Mouse (Mus musculus): Measurements from ENCODE around the gene Olfr446. TPM values are rescaled to one million over a fixed set of nuclear protein-coding genes. Genes with fewer than 3 reads are reported as not detected.

The Olfr446 gene
- not detected for total RNA-seq (2021)
- long read RNA-seq, experiment 1, result 0 reads
- long read RNA-seq, experiment 2, result 0 reads

- no peak for DNase-seq
Observed at GRCm38 (mm10) chr6:42921077-42921476, at the start of gene Olfr446. Gene Olfr446 (plus strand): TSS chr6:42921377.

GRCm38 (mm10) chr6:42876323-42876722 lies 44.9 kb upstream of the Olfr446 start:
- no peak for DNase-seq

- DNase-seq, result no peak
Observed at GRCm38 (mm10) chr6:42890141-42890540, 31.0 kb upstream of the Olfr446 start, which contains the start of gene Olfr448. Gene Olfr448 (plus strand): TSS chr6:42890441.

- no peak for DNase-seq
Observed at GRCm38 (mm10) chr6:42900345-42900744, 20.8 kb upstream of the Olfr446 start.

GRCm38 (mm10) chr6:42908578-42908977 lies 12.6 kb upstream of the Olfr446 start, which contains the start of gene Olfr447:
Gene Olfr447 (plus strand): TSS chr6:42908878.
- DNase-seq, result no peak

- no peak for DNase-seq
Observed at GRCm38 (mm10) chr6:42948767-42949166, 27.6 kb downstream of the Olfr446 start, which contains the start of gene Olfr444. Gene Olfr444 (plus strand): TSS chr6:42949067.

GRCm38 (mm10) chr6:42980377-42980776 lies 59.2 kb downstream of the Olfr446 start:
- no peak for DNase-seq

Other genes with a start within 250 kb of the Olfr446 start
- 10 to 100 TPM; 44.3 to 48.2 TPM for gene Tcaf1, start 211.3 kb upstream of the Olfr446 start, total RNA-seq (2021)
- not detected for gene Olfr453, start 182.0 kb upstream of the Olfr446 start, total RNA-seq (2021)
- gene Olfr38, start 165.0 kb upstream of the Olfr446 start, total RNA-seq (2021), result not detected
- gene Olfr452, start 136.3 kb upstream of the Olfr446 start, total RNA-seq (2021), result not detected
- not detected for gene Olfr450, start 109.4 kb upstream of the Olfr446 start, total RNA-seq (2021)
- not detected for gene Olfr449, start 87.0 kb upstream of the Olfr446 start, total RNA-seq (2021)
- gene Olfr448, start 30.9 kb upstream of the Olfr446 start, total RNA-seq (2021), result not detected
- not detected for gene Olfr447, start 12.5 kb upstream of the Olfr446 start, total RNA-seq (2021)
- not detected for gene Olfr444, start 27.7 kb downstream of the Olfr446 start, total RNA-seq (2021)
- not detected for gene Olfr441, start 185.0 kb downstream of the Olfr446 start, total RNA-seq (2021)
- gene Olfr237-ps1, start 225.2 kb downstream of the Olfr446 start, total RNA-seq (2021), result not detected
- not detected for gene Olfr437, start 241.9 kb downstream of the Olfr446 start, total RNA-seq (2021)